Mouse (Mus musculus) heart, adult 18-20 months (tissue): ENCODE measurements around the gene Ccdc167. TPM values are rescaled to one million over a fixed set of nuclear protein-coding genes. Genes with fewer than 3 reads are reported as not detected.
A peak's percentile ranks its signal among the peaks of the same experiment; 100 is the strongest.

Experiments used
- DNase-seq, 2 experiments: peaks; one replicate each; pipeline ENCODE4 v3.0.0; 2021 to 2022; ENCODE audit warnings: mixed read lengths in 1 of 2
- total RNA-seq, 2 experiments: library from RNA; stranded (reverse); gene quantifications; 2 replicates each; pipeline ENCODE4 v1.2.3; 2021

Ccdc167 gene
- total RNA-seq, 2 experiments from 2014 or later, result 12.2 to 12.3 TPM

- no peak for DNase-seq
Observed at GRCm38 (mm10) chr17:29686771-29687170, 30.1 kb downstream of the Ccdc167 start.

GRCm38 (mm10) chr17:29684275-29684674 is 32.6 kb downstream of the Ccdc167 start:
- no peak for DNase-seq

- peak; percentile 38 to 42 for DNase-seq
Observed at GRCm38 (mm10) chr17:29683127-29683526, 33.7 kb downstream of the Ccdc167 start.

- DNase-seq, result no peak
Observed at GRCm38 (mm10) chr17:29682261-29682660, 34.6 kb downstream of the Ccdc167 start.

GRCm38 (mm10) chr17:29681669-29682068 is 35.2 kb downstream of the Ccdc167 start:
- no peak for DNase-seq

GRCm38 (mm10) chr17:29680921-29681320 is 35.9 kb downstream of the Ccdc167 start:
- no peak for DNase-seq

- DNase-seq, result no peak
Observed at GRCm38 (mm10) chr17:29680174-29680573, 36.7 kb downstream of the Ccdc167 start.

GRCm38 (mm10) chr17:29679038-29679767 is 37.6 kb downstream of the Ccdc167 start:
- no peak for DNase-seq

GRCm38 (mm10) chr17:29678526-29678925 is 38.3 kb downstream of the Ccdc167 start:
- no peak for DNase-seq

- no peak for DNase-seq
Observed at GRCm38 (mm10) chr17:29673325-29673724, 43.5 kb downstream of the Ccdc167 start.

GRCm38 (mm10) chr17:29671021-29671420 is 45.8 kb downstream of the Ccdc167 start:
- DNase-seq, result peak; percentile 26 to 49

GRCm38 (mm10) chr17:29669936-29670335 is 46.9 kb downstream of the Ccdc167 start:
- DNase-seq, result no peak

GRCm38 (mm10) chr17:29669030-29669429 is 47.8 kb downstream of the Ccdc167 start:
- no peak for DNase-seq

GRCm38 (mm10) chr17:29668051-29668986 is 48.5 kb downstream of the Ccdc167 start:
- DNase-seq, result no peak

- DNase-seq, result no peak
Observed at GRCm38 (mm10) chr17:29662145-29662544, 54.7 kb downstream of the Ccdc167 start.

- no peak for DNase-seq
Observed at GRCm38 (mm10) chr17:29660762-29661391, 56.0 kb downstream of the Ccdc167 start.

- peak; percentile 97 to 98 for DNase-seq
Observed at GRCm38 (mm10) chr17:29660076-29660761, 56.6 kb downstream of the Ccdc167 start, which contains the start of gene Cmtr1. Cmtr1 (plus strand) TSS chr17:29660595.

- no peak for DNase-seq
Observed at GRCm38 (mm10) chr17:29658249-29658648, 58.6 kb downstream of the Ccdc167 start.

GRCm38 (mm10) chr17:29642219-29642618 is 74.6 kb downstream of the Ccdc167 start:
- no peak for DNase-seq

- no peak for DNase-seq
Observed at GRCm38 (mm10) chr17:29640971-29641370, 75.9 kb downstream of the Ccdc167 start.

- DNase-seq, result peak; percentile 41
Observed at GRCm38 (mm10) chr17:29637895-29638294, 78.9 kb downstream of the Ccdc167 start.

GRCm38 (mm10) chr17:29637377-29637776 is 79.5 kb downstream of the Ccdc167 start:
- peak; percentile 43 to 57 for DNase-seq
